Mouse (Mus musculus) lung, adult 2 months (tissue): Measurements from ENCODE around the gene Rnf114.

Experiments
- CTCF ChIP-seq: fragments of 200-500 bp; IDR thresholded peaks from 2 replicates; pipeline ENCODE4 v1.5.1; 2011; ENCODE audit warnings: mild to moderate bottlenecking, low read length, control low read depth; ENCODE audit not compliant: insufficient read depth
- POLR2A ChIP-seq: fragments of 200-500 bp; IDR thresholded peaks from 2 replicates; pipeline ENCODE4 v1.6.1; 2011; ENCODE audit warnings: low read depth, mild to moderate bottlenecking, control low read depth, low read length, borderline replicate concordance; ENCODE audit errors: extremely low read depth

DNA sequence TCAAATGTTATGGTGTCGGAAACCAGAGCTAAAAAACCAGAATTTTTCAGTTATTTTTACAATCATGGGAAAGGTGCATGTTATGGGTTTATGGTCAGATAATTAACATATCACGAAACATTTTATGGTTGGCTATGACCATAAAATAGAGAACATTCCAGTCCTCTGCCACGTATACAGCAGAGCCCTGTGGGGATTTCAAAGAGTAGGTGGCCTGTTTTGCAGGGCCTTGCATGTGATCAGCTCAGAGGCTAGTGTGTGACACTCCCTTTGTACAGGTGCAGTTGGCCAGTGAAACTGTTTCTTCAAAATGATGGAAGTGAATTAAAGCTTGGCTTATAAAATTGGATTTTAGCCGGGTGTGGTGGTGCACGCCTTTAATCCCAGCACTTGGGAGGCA, 28.6 kb upstream of the Rnf114 start:
- TF ChIP-seq CTCF: no peak
- TF ChIP-seq POLR2A: no peak
